Mouse (Mus musculus): ENCODE results near the gene Siglec1.
A peak's percentile ranks its signal among the peaks of the same experiment; 100 is the strongest.
"Not testable (repeated sequence)": the region's sequence is repeated elsewhere in the genome, so short reads cannot be mapped to it uniquely, and the experiment has no call there.

The Siglec1 gene

DNA sequence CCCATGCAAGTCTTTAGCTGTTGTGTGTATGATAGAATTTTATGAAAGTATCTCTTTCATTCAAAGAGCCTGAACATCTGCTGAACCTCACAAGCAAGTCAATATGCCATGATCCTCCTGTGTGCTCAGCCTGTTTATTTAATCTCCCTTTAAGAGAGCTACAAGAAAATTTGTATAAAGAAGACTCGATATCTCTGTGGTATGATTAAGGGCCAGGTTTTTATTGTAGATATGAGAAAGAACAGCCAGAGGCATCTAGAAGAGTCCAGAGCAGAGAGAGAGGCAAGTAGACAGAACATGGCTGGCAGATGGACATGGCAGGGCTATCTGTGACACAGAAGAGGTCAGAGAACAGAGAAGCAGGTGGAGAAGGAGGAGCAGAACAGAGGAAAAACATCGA, 40.5 kb downstream of the Siglec1 start:
- no peak for DNase-seq

DNA sequence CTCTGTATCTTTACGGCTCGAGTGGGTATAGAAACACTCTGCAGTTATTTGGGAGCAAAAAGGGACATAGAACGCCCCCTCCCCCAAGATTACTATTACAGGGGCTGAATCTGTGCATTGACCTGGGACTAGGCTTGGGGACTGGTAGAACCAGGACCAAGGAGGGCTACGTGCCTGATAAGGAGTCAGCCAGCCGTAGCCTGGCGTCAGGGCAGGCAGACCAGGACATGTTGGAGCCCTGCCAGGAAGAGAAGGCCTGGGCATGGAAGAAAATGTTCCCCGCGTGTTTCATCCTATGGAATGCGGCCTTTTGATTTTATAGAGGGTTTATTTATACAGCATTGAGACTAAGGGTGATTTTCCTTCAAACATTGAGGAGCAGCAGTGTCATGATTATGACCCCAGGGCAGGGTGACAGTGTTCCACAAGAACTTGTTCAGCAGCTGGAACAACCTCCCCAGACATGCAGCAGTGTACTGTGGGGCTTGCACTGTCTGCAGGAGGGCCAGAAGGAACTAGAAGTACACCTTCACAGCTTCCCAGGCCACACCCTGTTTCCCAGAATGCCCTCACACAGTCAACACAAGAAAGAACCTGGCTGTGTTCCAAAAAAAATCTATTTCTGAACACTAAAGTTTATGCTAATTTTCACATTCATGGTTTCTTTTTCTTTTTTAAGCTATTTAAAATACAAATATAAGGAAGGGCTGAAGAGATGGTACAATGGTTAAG, 41.4 kb downstream of the Siglec1 start:
- DNase-seq = peak; percentile 54

DNA sequence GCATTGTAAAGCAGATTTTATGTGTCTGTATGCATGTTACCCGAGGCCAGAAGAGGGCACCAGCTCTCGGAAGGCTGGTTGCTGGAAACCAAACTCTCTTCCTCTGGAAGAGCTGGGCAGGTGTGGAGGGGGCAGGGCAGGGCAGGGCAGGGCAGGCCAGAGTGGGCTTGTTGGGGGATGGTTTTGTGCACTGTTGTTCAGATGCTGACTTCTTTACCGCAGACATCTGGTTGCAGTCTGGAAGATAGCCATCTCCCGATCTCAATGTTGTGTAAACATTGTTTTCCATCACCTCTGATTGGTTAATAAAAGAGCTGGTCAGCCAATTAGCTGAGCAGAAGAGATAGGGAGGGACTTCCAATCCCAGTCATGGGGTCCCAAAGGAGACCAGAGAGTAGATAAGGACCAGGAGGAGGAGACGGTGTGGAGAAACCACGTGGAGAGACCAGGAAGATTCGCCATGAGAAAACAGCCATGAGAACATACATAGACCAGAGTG, 42.2 kb downstream of the Siglec1 start:
- DNase-seq = no peak

DNA sequence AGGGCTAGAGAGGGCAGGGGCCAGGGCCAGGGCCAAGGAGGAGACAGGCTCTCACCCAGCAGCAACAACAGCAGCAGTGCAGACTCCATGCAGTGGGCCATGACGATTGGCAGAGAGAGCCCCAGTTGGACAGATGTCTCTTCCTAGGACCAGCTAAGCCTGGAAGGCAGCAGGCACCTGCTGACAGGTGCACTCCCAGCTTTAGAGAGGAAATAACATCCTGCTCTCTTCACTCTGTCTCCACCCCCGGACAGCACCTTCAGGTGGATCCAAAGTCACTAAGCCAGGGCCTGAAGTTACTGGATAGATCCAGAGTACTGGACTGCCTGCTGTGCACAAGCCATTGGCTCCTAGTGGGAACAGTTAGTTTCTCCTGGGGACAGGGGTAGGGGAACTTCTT, 43.6 kb downstream of the Siglec1 start, which contains the start of gene Gfra4:
TSS of gene Gfra4 (minus strand) at position 101 of the 400 bp plus-strand sequence.
- DNase-seq = no peak

DNA sequence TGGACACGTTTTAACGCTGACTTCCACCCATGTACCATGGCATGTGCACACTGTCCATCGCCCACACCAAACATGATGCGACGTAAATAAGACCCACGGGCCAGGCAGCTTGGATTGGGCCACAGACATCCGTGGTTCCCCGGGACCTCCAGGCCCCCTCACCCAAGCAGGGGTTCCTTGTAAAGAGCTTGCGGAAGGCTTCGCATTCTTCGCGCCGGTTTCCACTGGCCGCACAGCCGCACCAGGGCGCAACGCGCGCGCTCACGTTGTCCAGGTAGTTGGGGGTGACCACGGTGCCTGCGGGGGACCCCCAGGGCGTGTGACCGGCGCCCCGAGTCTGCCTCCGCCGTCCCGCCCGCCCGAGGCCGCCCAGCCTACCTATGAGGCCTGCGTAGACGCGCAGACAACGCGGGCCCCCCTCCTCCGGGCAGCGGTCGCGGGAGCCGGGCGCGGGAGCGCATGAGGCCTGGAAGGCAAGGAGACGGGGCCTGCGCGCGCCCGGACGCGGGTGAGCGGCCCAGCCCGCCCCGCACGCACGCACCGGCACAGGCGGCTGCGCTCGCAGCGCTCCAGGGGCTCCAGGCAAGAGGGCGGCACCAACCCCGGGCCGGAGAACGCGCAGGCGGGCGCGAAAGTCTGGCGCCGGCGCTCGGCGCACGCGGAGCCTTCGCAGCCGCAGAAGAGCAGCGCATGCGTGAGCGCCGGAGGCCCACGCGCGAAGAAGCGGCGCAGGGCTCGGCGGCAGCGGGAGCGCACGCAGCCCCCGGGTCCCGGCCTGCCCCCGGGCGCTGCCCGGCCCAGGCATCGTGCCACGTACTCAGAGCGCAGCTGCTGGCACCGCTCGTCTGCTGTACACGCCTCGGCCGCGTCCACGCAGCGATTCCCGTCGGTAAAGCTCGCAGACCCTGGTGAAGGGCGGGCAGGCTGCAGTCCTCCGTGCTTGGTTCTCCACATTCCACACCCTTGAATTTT, 45.4 kb downstream of the Siglec1 start:
- DNase-seq = peak; percentile 41

DNA sequence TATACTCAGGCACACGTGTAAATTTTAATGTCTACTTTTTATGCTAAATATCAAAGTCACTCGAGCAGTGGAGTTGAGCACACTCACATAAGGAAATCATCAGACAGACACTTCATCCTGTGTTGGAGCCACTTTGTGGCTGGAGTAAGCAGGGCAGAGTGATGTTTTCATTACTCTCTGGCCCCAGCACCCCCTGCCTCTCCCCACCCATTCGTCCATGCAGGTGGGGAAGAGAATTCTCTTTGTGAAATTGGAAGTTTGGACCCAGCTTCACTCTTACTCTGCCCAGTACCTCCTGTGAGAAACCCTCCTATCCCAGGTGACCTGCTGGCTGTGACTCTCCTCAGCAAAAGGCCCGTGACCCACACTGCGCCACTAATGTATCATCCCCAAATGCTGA, 47.9 kb downstream of the Siglec1 start:
- DNase-seq = no peak

DNA sequence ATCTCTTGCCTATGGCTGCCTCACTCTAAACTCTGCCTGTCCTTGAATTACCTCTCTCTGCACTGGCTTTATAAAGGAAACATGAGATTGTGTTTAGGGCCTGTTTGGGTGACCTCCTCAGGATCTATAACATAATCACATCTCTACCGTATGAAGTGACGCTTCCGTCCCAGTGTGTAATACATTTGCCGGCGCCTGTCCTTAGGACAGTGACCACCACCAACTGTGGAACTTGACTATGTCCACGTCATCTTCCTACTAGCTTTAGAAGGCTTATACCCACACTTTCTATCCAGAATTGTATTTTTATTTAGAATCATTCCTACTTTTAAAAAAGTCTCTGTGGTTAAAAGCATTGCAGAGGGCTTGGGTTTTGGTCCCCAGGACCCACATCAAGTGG, 48.4 kb downstream of the Siglec1 start:
- DNase-seq = no peak

DNA sequence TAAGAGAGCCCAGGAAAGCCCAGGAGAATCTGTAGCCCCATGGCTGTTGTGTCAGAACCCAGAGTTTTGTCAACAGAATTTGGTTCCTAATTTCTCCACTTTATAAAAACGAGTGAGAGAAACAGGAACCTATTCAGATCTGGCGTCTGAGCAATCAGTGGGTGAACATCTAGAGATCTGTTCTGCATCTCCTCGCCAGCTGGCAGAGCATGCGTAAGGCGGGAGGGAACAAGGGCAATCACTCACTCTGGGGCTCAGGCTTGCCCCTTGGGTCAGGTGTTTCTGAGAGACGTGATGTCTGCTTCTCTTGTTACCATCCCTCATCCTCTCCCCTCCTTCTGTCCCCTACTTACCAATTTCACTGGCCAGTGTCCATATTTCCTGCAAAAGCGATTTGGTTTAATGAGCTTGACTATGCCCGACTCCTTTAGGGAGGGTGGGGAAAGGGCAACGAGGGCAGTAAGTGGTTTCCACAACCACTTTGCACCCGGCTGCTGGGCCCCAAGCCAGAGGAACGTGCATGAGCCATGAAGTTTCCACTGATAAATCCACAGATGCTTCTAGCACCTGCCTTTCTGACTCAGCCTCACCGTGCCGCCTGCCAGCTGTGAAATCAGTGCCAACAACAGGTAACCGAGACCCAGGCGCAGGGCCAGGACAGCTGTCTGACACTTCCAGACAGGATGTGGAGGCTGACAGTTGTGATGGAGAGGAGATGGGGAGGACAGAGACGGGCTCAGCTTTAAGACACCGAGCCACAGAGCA, 49.2 kb downstream of the Siglec1 start:
- peak; percentile 57 for DNase-seq

DNA sequence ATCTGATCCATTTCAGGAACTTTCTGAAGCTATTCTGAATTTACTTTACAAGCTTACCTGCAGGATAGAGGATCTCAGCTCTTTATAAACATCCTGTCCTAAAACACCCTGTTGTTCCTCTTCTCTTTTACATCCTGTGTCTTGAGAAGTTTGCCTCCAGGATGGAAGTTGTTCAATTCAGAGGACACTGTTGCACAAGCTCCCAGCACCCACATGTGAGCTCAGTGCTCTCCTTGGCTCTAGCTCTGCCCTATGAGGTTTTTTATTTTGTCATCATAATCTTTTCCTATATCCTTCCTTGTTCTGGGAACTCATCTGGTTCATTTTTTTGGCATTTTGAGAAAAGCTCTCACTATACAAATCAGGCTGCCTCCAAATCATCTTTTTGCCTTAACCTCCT, 49.8 kb downstream of the Siglec1 start:
- DNase-seq = no peak

DNA sequence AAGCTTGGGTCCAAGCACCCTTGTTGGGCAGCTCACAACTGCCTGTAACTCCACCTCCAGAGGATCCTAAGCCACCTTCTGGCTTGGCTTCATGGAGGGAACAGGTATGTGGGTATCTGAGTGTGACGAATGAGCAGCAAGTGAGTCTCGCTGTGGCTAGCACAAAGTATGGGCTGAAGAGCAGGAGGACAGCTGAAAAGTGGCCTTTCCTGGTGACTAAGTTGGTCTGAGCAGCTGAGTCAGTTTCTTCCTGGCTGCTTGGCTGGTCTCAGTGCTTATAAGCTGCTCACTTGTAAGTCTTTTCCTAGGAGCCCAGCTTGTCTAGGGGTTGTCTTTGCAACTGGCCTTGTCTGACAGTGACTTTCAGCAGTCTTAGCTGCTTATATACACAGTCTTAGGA, 50.2 kb downstream of the Siglec1 start:
- no peak for DNase-seq

DNA sequence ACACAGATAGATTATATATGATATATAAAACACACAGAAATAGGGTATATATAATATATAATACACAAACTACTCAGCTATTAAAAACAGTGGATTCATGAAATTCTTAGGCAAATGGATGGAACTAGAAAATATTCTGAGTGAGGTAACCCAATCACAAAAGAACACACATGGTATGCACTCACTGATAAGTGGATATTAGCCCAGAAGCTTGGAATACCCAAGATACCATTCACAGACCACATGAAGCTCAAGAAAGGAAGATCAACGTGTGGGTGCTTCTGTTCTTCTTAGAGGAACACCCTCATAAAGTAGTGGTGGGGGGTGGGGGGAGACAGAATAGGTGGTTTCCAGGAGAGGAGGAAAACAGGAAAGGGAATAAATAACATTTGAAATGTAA, 55.2 kb downstream of the Siglec1 start:
- DNase-seq = not testable (repeated sequence)

DNA sequence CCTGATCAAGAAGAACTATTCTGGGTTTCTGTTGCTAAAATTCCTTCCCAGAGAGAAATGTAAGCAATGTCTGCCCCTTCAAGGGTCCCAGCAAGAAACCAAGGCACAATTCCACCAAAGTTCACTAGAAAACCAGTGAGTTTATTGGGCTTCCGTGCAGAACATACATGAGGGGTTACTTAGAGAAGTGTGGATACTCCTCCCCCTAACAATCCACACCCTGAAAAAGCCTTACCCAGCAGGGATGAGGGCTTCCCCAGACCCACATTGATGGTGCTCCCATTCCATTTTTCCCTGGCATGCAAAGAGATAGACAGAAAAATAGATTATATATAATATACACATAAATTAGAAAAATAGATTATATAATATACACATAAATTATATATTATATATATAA, 55.6 kb downstream of the Siglec1 start:
- DNase-seq = no peak

DNA sequence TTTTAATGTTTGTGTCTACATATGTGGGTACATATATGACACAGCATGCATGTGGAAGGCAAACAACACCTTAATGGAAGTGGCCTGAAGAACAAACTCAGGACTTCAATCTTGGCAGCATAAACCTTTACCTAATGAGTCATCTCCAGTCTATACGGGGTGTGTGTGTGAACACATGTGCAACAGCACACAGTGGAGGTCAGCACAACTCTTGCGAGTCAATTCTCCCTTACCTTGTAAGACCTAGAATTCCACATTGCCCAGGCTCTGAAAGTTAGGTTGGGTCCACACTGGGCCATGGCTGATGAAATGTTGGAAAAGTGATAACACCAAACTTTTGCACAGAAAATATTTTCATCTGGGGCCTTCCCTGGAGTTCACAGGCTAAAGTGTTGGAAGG, 56.0 kb downstream of the Siglec1 start:
- no peak for DNase-seq

DNA sequence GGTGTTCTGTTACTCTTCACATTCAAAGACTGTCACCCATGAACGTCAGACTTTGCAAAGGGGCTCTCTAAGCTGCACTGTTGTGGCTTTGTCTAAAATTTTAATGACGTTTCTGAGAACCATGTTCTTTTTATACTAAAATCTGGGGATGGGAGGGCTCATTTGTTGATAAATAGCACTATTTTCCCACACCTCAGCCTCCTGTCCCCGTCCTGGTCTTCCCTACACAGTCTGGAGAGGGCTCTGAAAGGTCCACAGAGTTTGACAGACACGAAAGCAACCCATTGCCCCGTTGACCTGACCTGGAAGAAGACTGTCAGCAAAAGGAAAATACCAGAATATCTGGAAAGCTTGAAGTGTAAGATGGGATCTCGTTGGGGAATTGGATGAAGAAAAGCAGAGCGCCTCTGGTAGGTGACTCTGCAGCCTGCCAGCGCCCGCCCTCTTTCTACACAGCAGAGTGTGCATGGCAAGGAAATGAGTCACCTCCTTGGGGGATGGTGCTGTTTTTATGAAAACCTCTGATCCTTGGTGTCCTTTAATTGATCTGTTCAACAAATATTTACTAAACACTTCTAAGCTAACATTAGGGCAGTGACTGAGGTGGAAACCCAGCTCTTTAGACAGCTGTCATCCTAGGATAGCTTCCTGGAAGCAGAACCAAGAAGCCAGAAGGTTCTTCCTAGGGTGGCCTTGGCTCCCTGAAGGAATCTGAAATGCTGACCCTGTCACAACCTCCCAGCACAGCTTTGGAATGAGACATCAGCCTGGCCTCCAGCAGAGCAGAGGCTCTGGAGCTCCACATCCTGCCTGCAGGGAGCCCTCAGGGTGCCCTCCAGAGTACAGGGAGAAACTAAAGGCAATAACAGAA, 57.3 kb downstream of the Siglec1 start:
- peak; percentile 41 for DNase-seq

DNA sequence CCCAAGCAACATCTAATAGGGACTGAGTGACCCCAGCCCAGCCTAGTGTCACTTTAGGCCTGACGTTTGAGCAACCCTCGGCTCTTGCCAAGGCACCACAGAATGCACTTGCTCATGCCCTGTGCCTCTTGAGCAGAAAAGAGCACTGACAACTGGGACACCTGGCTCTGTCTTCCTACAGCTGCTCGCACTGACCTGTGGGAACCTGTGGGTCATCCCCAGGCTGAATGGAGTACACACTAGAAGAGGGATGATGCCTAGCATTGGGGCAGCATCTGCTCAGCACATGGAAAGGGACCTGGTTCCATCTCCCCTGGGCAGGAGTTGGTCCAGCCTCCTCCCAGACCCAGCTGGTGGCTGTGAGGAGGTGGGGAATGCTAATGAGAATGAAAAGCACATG, 59.6 kb downstream of the Siglec1 start:
- DNase-seq = no peak

DNA sequence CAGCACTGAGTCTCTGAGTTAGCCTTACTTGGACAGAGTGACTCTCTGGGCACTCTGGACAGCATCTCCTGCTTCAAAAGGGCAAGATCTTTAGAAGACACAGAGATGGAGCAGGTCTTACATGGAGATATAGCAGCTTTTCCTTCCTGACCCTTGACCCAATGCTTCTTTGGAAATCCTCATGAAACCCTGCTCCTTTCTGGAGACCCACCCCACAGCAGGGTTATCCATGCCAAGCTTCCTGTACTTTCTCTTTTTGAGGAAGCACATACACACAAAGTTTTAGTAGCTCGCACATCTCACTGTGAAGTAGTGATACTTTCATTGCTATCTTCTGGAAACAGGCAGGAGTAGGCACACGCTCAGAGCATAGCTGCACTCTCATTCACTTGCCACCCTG, 61.3 kb downstream of the Siglec1 start:
- DNase-seq = no peak

Data from lung, postnatal 10 days (tissue).